Mouse (Mus musculus): ENCODE measurements around the gene Metap1.

Gene Metap1

DNA sequence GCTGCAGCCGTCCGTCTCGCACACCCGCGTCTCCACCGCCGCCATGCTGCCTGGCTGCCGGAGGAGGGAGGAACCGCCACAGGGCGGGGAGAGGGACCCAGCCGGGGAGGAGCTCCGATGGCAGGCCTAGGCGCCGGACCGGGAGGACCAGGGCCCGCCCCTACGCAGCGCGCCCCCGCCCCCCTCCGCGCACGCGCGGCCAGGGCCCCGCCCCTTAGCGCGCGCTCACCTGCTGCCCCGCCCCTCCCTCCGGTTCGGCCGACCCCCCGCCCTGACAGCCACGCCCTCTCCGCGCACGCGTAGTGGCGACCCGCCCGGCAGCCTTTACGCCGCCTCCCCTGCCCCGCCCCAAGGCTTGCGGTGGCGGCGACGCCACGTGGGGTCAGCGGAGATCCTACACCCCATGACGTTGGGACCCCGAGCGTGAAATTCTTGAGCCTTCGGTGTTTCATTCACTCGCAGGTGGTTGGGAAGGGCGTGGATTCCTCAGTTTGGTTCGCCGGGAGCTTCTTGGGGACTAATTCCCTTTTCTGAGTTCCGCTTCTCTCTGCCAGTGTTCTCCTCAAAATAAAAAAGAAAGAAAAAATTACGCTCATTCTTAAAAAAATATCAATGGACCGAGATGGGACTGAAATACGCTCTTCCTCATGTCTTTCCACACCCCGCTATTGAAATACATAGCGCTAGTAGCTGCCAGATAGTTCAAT is at the start of gene Metap1:
Metap1 (minus strand) TSS at position 189 of the 707 bp plus-strand sequence.
- DNase-seq (ENCODE audit: low spot score), result peak; percentile 100

DNA sequence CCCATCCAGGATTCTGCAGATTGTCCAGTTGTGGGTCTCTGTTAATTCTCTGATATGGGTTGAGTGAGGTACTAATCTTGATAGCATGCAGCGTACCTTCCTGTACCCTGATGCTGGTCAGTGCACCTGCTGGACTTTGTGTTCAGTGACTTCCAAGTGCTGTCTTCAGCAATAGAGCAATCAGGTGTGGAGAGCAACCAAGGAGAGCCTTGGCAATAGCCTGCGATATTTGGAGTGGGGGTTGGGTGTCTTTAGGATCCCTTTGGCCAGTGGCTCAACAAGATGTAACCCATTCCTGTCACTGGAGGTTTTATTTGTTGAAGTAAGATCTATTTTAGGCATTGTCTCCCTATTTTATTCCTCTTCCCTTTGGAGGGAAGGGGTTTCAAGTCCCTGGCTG is 46.7 kb upstream of the Metap1 start:
- DNase-seq (ENCODE audit: low spot score), result no peak

DNA sequence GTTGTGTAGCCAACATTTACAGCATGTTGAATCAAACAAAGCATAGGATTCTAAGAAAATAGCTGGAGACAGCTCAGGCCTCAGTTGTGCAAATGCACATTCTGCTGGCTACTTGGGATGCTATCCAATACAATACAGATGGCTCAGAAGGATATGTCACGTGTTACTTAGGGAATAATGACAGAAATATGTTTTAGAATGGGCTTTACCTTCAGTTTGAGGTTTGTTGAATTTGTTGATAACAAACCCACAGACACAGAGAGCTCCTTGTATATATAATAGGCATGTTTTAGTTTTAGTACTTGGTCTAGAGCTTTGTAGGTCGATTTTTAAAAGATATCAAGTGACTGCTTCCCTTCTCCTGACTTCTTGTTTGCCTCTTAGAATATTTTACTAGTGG is 43.4 kb upstream of the Metap1 start:
- DNase-seq (ENCODE audit: low spot score), result no peak

DNA sequence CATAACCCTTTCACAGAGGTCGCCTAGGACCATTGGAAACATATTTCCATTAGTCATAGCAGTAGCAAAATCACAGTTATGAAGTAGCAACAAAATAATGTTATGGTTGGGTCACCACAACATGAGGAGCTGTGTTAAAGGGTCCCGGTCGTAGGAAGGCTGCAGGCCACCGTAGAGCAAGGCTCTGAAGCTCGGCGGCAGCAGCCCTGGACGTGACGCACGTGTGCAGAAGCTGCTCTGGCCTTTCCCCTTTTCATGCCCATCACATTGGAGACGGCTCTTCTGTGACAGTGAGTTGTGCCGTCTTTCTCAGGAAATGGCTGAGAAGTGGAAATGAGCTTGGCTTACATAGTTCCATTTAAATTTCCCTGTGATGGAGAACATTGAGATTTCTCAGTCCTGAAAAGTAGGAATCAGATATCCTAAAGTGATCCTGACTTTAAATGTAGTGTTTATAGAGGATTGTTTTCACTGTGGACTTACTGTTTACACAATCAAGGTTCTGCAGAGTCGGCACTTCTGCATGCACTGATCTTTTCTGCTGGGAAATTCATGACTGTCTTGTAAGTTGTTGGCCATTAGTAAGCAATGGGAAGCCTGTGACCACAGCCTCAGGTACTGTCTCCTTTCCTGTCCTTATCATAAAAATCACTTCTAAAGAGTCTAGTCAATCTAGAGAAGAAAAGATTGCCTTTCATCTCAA is 42.3 kb upstream of the Metap1 start:
- no peak for DNase-seq (ENCODE audit: low spot score)

DNA sequence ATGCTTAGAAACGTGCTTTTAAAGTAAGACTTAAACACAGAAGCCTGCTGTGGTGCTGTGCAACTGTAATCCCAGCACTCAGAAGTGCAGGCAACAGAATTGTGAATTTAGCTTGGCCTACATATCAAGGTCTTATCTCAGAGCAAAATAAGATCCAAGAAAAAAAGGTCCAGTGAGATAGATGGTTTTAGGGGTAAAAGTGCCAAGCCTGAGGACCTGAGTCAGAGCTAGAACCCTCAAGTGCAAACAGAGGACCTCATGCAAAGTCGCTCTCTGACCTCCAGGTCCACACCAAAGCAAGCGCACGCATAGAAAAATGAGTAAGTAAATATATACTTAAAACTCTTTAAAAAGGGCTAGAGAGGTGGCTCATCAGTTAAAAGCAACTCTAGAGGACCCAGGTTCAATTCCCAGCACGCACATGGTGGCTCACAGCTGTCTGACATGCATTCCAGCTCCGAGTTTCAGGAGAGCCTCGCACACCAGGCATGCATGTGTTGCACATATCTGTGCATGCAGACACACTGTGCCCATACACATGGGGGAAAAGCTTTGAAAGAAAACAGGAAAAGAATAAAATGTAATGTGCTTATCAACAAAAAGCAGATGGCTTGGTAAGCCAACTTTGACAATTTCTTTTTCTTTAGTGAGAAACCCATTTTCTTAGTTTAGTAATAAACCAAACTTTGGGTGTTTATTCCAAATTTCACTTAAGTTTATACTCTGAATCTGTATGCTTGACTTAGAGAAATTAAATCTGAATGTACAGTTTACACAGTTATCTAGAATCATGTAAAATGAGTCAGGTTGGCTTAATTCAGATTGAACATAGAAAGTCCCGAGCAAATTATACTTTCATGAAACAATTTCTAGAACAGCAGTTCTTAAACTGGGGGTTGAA is 41.5 kb upstream of the Metap1 start:
- DNase-seq (ENCODE audit: low spot score), result no peak

DNA sequence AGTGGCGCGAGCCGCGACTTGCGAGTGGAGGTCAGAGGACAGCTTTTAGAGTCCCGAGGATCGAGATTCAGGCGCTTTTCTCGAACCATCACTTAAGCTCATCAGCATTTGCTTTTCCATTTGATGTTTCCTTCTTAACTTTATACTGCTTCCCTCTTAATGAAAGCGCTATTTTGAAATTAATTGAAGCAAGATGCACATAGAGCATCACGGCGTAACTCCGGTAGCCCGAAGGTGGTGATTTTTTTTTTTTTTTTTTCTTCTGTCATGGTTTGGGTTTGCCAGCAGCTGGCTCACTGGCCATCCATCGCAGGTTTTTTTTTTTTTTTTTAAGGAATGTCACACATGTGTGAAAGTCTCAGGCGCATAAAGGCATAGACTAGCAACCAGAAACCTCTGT is 39.0 kb upstream of the Metap1 start:
- DNase-seq (ENCODE audit: low spot score), result no peak

DNA sequence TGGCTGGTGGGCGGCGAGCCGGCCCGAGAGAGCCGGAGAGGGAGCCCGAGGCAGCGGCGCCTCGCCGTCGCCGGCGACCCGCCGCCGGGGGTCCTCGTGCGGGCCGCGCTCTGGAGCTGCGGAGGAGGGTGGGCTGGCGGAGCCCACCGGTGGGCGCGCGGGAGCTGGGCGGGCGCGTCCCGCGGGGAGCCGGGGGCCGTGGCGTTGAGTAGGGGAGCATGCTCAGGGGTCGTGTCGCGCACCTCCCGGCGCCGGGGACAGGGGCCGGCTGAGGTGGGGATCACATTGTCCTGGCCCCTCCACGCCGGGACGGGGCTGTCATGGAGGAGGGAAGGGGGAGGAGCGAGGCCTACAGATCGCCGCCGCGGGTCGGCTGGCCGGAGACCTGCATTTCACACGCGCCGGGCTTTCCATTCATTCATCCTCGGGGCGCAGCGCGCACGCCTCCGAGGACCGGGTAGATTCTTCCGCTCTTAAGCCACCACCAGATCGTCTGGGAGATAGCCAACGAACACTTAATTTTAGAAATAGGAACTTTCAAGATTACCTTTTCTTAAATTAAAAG is 38.4 kb upstream of the Metap1 start:
- DNase-seq (ENCODE audit: low spot score), result peak; percentile 81

DNA sequence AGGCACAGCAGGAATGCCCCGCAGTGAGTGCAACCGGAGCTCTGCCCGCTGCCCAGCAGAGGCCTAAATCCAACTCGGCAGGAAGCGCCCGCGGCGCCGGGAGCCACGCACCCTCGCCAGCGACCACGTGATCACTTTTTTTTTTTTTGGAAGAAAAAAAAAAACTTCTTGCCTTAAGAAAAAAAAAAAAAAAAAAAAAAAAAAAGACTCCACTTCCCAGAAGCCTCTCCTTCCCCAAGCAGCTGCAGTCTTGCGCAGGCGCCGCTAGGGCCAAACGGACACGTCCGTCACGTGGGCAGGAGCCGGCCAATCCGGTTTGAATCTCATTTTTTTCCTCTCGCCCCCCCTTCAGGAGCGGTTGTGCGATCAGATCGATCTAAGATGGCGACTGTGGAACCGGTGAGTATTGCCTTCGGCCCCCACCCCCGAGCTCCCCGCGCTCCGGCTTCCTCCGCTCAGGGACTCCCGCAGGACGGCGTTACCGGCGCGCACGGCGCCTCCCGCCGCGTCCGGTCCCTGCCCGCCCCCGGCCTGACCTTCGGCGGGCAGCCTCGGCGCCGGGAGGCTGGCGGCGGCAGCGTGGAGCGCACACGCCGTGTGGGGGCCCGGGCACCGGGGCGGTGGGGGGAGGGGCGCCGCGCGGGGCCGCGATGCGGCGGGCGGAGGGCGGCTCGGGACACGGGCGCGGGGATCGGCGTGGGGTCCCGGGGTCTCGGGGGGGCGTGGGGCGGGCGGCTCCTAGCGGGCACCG is 37.8 kb upstream of the Metap1 start:
- DNase-seq (ENCODE audit: low spot score), result peak; percentile 96

DNA sequence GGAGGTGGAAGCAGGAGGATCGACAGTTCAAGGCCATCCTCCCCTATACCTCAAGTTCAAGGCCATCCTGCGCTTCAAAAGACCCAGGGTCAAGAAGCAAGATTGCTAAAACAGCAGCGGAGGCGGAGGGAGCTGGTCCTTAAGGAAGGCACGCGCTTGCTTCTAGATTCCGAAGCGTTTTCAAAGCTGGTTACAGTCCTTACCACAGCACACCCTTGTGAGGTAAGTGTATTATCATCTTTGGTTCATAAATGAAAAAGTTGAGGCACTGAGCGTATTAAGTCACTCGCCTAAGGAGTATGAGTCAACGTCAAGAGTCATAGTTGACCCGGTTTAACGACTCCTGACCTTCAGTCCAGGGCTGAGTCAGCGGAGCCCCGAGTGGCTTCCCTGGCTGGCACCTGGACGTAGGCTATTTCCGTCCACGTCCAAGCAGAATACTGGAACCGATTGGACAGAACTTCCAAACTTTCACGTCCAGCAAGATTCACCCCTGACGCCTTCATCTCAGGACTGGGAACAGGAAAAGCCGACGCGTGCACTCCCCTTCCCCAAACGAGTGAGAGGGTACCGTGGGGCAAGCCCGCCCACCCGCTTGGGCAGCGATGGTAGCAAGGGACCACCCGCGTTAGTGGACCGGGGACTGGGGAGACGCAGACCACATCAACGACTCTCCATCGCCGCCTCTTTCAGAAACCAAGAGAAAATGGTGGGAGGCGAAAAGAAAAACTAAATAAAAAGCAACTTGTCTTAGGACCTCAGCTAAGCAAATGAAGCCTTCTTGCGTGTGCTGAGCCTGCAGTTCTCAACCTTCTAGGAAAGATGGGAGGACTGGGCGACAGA is 37.0 kb upstream of the Metap1 start, which contains the start of gene Eif4e:
Eif4e (plus strand) TSS at position 107 of the 843 bp plus-strand sequence.
- peak; percentile 61 for DNase-seq (ENCODE audit: low spot score)

DNA sequence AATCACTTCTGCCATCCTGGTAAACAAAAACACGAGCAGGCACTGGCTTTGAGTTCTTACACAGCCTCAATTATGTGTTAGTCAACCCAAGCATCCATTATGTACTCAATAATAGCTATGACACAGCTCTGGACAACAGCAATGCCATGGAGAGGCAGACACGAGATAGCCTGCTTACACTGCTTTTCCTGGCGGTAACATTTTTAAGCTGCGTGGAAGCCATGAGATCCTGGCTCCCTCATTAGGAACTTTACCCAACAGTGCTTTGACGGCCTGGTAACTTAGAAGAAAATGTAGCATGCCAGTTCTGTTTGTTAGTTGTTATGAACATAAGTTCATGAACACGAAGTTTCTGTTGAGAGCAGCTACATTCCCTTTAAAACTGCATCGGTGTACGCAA is 36.2 kb upstream of the Metap1 start:
- DNase-seq (ENCODE audit: low spot score), result no peak

DNA sequence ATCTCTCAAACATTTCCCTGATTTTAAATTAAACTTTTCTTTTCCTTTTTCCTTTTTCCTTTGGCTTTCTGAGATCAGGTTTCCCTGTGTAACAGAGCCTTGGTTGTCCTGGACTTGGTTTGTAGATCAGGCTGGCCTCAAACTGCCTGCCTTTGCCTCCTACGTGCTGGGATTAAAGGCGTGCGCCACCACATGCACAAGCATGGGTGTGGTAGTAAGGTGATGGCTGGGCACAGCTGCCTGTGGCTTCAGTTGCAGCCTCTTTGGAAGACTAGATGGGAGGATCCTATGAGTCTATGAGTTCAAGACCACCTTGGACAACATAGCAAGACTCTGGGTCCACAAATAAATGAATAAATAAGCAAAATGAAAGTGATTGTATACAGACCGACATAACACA is 34.6 kb upstream of the Metap1 start:
- no peak for DNase-seq (ENCODE audit: low spot score)

DNA sequence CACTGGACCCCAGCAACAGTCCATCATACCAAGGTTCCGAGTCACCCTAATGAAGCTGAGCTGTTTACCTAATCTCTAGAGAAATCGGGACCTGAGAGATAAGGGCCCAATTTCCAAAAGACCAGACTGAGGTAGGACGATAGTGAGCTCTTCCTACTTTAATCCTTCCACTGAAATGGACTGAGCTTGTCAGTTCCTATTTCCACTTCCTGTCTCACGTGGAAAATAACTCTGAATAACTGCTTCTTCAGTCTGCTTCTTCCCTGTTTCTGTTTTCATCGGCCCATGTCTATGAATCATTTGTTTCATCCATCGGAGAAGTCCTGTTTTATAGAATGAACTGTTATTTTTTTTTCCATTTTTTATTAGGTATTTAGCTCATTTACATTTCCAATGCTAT is 29.9 kb upstream of the Metap1 start:
- DNase-seq (ENCODE audit: low spot score), result no peak

DNA sequence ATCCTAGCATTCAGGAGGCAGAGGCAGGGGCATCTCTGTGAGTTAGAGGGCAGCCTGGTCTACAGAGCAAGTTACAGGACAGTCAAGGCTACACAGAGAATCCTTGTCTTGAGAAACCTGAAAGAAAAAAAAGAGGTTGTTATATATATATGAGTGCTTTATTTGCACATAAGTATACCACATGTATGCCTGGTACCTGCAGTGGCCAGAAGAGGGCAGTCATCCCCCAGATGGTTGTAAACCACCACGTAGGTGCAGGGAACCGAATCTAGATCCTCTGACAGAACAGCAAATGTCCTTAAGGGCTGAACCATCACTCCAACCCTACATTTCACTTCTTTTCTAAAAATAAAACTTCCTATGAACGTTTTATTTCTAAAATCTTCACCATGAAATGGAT is 28.6 kb upstream of the Metap1 start:
- no peak for DNase-seq (ENCODE audit: low spot score)

DNA sequence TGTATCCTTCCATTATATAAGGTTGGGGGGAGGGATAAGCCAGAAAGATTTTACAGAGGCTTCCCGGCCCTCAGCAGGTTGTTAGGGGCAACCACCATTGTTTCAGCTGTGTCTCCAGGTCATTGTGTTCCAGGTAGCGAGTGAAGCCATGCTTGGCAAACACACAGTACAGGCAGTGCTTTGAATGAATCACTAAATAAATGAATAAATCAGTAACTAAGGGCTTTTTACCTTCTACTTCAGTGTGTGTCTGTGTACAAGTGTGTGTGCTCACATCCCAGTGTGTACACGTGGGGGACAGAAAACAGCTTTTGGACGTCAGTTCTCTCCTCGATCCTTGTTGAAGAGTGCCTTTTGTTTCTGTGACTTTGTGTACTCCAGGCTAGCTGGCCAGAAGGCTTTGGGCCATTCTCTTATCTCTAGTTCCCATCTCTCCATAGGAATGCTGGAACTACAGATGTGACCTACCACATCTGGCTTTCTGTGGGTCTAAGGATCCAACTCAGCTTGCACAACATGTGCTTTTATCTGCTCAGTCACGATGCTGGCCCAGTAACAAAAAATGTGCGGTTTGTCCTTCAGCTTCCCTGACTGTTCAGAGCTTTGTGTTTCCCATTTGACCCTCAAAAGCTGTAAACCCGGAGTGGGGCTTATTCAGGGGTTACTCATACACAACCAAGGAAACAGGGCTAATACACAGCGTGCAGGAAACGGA is 26.5 kb upstream of the Metap1 start:
- DNase-seq (ENCODE audit: low spot score), result no peak

DNA sequence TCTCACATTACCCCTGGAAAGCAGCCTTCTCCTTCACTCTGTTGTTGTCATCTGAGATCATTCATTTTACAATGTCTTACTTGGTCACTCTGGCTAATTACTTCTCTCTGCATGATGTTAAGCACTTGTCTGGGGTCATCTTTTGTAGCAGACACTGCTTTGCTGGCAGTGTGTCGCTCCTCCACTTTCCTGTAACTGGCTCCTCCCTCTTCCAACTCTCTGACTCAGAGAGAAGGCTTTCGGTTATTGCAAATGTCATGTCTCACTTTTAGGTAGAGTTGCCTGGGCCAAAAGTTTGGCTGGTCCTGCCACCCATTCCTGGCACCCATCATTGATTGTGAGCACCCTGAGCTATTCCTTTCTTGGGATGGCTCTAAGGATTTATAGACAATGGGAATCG is 25.4 kb upstream of the Metap1 start:
- DNase-seq (ENCODE audit: low spot score), result no peak

DNA sequence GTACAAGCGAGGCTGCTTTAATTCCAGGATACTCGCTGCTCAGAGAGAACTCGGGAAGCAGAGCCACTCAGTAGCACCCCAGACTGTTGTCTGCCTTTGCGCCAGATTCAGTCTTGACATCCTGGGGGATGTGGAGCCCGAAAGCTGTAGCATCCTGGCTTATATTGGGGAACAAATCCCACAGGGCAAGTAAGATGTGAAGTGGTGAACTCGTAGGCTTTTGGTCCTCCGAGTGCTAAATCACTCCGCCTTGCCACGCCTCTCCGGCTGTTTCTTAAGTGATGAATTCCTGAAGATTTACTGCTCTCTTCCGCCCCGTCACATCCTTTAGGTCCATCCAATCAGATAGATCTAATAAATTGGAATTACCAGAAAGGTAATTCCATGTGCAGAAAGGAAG is 23.9 kb upstream of the Metap1 start:
- DNase-seq (ENCODE audit: low spot score), result no peak

DNA sequence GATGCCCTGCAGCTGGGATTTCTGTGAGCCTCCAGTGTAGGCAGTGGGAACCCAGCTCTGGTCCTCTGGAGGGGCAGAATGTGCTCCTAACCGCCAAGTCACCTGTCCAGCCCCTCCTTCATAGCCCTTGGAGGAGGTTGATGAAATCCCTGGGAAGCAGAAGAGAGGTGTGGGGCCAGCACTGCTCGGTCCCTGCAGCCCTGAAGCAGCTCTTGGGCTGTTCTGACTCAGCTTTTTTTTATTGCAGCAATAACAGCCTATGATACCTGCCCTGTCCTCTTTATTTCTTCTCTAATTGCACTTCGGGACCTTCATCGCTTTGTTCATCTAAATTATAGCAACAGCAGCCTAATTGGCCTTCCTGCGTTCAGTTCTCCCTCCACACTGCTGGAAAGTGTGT is 21.2 kb upstream of the Metap1 start:
- DNase-seq (ENCODE audit: low spot score), result no peak

DNA sequence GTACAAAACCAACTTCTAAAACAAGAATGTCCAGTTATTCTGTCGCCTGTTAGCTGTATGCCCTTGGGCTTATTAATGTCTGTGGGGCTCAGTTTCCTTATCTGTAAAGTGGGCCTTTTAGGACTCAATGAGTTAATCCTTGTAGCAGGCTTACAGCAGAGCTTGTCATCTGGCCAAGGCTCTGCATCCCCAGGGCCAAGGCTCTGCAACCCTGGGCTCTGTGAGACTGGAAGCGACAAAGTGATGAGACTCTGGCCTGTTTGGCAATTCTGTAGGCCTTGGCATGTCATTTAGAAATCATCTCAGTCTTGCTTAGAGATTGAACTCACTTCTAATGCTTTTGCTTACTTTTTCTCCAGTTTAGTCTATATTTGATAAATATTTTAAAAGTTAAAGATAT is 20.3 kb upstream of the Metap1 start:
- no peak for DNase-seq (ENCODE audit: low spot score)

DNA sequence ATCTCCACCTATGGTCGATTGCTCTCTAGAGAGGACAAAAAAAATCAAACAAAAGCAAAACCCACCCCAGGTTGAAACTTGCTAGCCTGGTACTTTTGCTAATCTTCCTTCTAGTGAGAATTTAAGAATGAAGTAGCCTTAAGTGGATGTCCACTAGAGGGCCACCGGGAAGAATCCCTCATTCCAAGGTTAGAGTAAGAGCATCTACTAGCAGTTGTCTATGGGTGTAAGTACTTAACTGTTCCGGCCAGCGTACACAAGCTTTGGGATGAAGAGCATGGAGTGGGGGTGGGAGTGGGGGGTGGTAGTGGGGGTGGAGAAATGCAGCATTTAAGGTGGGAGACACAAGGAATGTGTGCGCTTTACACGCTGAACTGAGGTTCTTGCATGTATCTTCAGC is 17.4 kb upstream of the Metap1 start:
- DNase-seq (ENCODE audit: low spot score), result peak; percentile 64

DNA sequence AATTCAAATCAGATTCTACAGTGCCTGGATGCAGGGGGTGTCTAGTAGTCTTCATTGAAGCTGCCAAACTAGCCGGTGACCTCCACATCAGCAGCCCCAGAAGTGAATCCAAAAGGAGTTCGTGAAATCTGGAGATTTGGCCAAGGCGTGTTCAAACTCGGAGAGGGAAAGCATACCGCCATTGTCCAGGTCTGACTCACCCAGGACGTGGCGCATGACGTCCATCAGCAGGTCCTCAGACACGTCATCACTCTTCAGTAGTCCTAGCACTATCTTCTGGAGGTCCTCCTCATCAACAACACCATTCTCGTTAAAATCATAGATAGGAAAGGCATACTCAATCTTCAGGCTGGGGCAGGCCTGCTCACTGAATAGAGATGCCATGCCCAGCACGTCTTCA is 14.4 kb upstream of the Metap1 start:
- no peak for DNase-seq (ENCODE audit: low spot score)
